Mouse (Mus musculus) C2C12 (cell line): ENCODE results near the gene Lpar1.

Experiments used
- CEBPB ChIP-seq: IDR thresholded peaks from one replicate; pipeline ENCODE4 v1.6.1; 2011; ENCODE audit warnings: low read depth, mild to moderate bottlenecking, control low read depth, moderate library complexity
- CTCF ChIP-seq: IDR thresholded peaks from one replicate; pipeline ENCODE4 v1.5.1; 2011; ENCODE audit not compliant: control insufficient read depth, insufficient read depth, insufficient read length
- FOSL1 ChIP-seq: IDR thresholded peaks from one replicate; pipeline ENCODE4 v1.8.0; 2011; ENCODE audit warnings: mild to moderate bottlenecking, low read length; ENCODE audit not compliant: poor library complexity, insufficient read depth, severe bottlenecking
- MAX ChIP-seq: IDR thresholded peaks from one replicate; pipeline ENCODE4 v1.6.1; 2011; ENCODE audit warnings: mild to moderate bottlenecking, control low read depth
- MYOD1 ChIP-seq: IDR thresholded peaks from one replicate; pipeline ENCODE4 v1.6.1; 2011; ENCODE audit warnings: low read depth; ENCODE audit not compliant: control insufficient read depth, insufficient read length
- MYOG ChIP-seq: IDR thresholded peaks from one replicate; pipeline ENCODE4 v1.6.1; 2011; ENCODE audit not compliant: control insufficient read depth, insufficient read length; ENCODE audit errors: extremely low read depth
- USF1 ChIP-seq: IDR thresholded peaks from one replicate; pipeline ENCODE4 v1.6.1; 2011; ENCODE audit warnings: low read depth, mild to moderate bottlenecking, control low read depth, moderate library complexity

DNA sequence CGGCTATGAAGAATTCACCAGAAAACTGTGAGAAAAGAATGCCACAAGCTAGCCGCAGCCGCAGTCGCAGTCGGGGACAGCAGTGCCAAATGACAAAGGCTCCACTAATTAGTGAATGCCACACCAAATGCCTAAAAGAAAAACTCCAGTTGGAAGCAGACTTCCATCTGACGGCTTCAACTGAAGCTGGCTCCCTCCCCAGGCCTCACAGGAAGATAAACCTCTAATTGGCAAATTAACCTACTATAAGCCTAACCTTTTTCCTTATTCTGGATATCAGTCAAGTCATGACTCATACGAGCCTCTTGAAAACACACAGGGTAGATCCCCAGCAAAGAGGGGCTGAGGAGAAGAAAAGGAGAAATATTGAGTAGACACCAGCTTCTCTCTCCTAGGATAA lies 44.9 kb downstream of the Lpar1 start:
- TF ChIP-seq MYOG, result no peak
- no peak for TF ChIP-seq CTCF
- TF ChIP-seq USF1, result no peak
- TF ChIP-seq MYOD1, result no peak
- no peak for TF ChIP-seq MAX
- TF ChIP-seq CEBPB, result no peak
- TF ChIP-seq FOSL1, result no peak
